Mouse (Mus musculus) embryonic facial prominence, embryonic 12.5 days (tissue): ENCODE measurements around the gene Pi4k2a. TPM values are rescaled to one million over a fixed set of nuclear protein-coding genes. Genes with fewer than 3 reads are reported as not detected.

Source experiments
- ATAC-seq: fragments of 200-750 bp; cut with Nextera tagmentation; 2 replicates; pipeline ENCODE4 v1.8.0; 2017; ENCODE audit not compliant: insufficient number of reproducible peaks, insufficient read depth, low FRiP score, low TSS enrichment
- H3K27ac ChIP-seq: fragments of 300-500 bp; sonication (generic); 2 replicates; pipeline ENCODE4 v1.5.1; 2016; ENCODE audit warnings: mild to moderate bottlenecking
- H3K27me3 ChIP-seq: fragments of 300-500 bp; sonication (generic); 2 replicates; pipeline ENCODE4 v1.6.1; 2016; ENCODE audit warnings: mild to moderate bottlenecking, moderate library complexity
- H3K36me3 ChIP-seq: fragments of 300-500 bp; sonication (generic); 2 replicates; pipeline ENCODE4 v1.6.1; 2016; ENCODE audit warnings: mild to moderate bottlenecking
- H3K4me1 ChIP-seq: fragments of 300-500 bp; sonication (generic); 2 replicates; pipeline ENCODE4 v1.6.1; 2016
- H3K4me2 ChIP-seq: fragments of 300-500 bp; sonication (generic); replicated peaks from 2 replicates; pipeline ENCODE4 v1.6.1; 2016; ENCODE audit warnings: mild to moderate bottlenecking, moderate library complexity
- H3K4me3 ChIP-seq: fragments of 300-500 bp; sonication (generic); 2 replicates; pipeline ENCODE4 v1.5.1; 2016; ENCODE audit warnings: mild to moderate bottlenecking
- H3K9ac ChIP-seq: fragments of 300-500 bp; sonication (generic); 2 replicates; pipeline ENCODE4 v1.6.1; 2016; ENCODE audit warnings: mild to moderate bottlenecking, moderate library complexity
- H3K9me3 ChIP-seq: fragments of 300-500 bp; sonication (generic); 2 replicates; pipeline ENCODE4 v1.6.1; 2016; ENCODE audit warnings: mild to moderate bottlenecking, moderate library complexity
- WGBS: fragments of 180-500 bp; shearing (Covaris S2); methylation state at CpG from one replicate; pipeline ENCODE4 v1.1.7; 2016; 5-methylcytosine and 5-hydroxymethylcytosine counted together
- polyA plus RNA-seq: library from polyadenylated mRNA; unstranded; fragments of >200 nt; fragmentation: Nextera tagmentation; extraction: Ambion mirVana; gene quantifications from 2 replicates; pipeline ENCODE4 v1.2.1, GENCODE M21; 2016

The Pi4k2a gene
- polyA plus RNA-seq, 1 experiment from 2014 or later, result 39.6 TPM

- Histone ChIP-seq H3K9ac (no peak overlapping the region), H3K4me2 (no peak overlapping the region), H3K27me3 (no peaks in the 10 kb centered on the region), H3K4me3 (no peak overlapping the region), H3K4me1 (no peaks in the 10 kb centered on the region), H3K36me3 (no peaks in the 10 kb centered on the region), H3K9me3 (no peaks in the 10 kb centered on the region), H3K27ac (no peak overlapping the region)
- ATAC-seq, result no peak
- WGBS, result 65% methylated on average over 5 of the region's 5 CpGs
Measured at GRCm38 (mm10) chr19:42139724-42140517, 49.7 kb downstream of the Pi4k2a start.

GRCm38 (mm10) chr19:42141998-42142397 lies 51.7 kb downstream of the Pi4k2a start:
- H3K9ac ChIP-seq, result no peak overlapping the region
- H3K4me3 ChIP-seq, result no peak overlapping the region
- no peak overlapping the region for H3K27ac ChIP-seq
- H3K4me1 ChIP-seq, result no peaks in the 10 kb centered on the region; the same call in 1 of the 2 replicates
- no peaks in the 10 kb centered on the region for H3K27me3 ChIP-seq
- no peak overlapping the region for H3K4me2 ChIP-seq
- H3K9me3 ChIP-seq, result no peaks in the 10 kb centered on the region
- H3K36me3 ChIP-seq, result no peaks in the 10 kb centered on the region
- no peak for ATAC-seq
- WGBS, result 75% methylated on average over 3 of the region's 3 CpGs

GRCm38 (mm10) chr19:42142757-42143156 lies 52.5 kb downstream of the Pi4k2a start:
- no peak for ATAC-seq
- Histone ChIP-seq H3K27ac (no peak overlapping the region), H3K4me1 (no peaks in the 10 kb centered on the region; the same call in 1 of the 2 replicates), H3K4me3 (no peak overlapping the region), H3K27me3 (no peaks in the 10 kb centered on the region), H3K4me2 (no peak overlapping the region), H3K9ac (no peak overlapping the region), H3K9me3 (no peaks in the 10 kb centered on the region), H3K36me3 (no peaks in the 10 kb centered on the region)
- WGBS, result 67% methylated on average over 2 of the region's 2 CpGs

- no peak overlapping the region for H3K4me2 ChIP-seq
- no peaks in the 10 kb centered on the region for H3K9me3 ChIP-seq
- peaks cover 9% of the 10 kb centered on the region for H3K4me1 ChIP-seq
- no peak overlapping the region for H3K9ac ChIP-seq
- H3K27ac ChIP-seq, result no peak overlapping the region
- no peak for ATAC-seq
- WGBS, result 56% methylated on average over 6 of the region's 6 CpGs
- no peaks in the 10 kb centered on the region for H3K36me3 ChIP-seq
- H3K27me3 ChIP-seq, result no peaks in the 10 kb centered on the region
- no peak overlapping the region for H3K4me3 ChIP-seq
Measured at GRCm38 (mm10) chr19:42144067-42144466, 53.8 kb downstream of the Pi4k2a start.

- WGBS, result 27% methylated on average over 8 of the region's 8 CpGs
- no peak overlapping the region for H3K27ac ChIP-seq
Measured at GRCm38 (mm10) chr19:42144541-42145167, 54.4 kb downstream of the Pi4k2a start.

GRCm38 (mm10) chr19:42145210-42145609 lies 54.9 kb downstream of the Pi4k2a start:
- WGBS, result 75% methylated on average over 4 of the region's 4 CpGs
- Histone ChIP-seq H3K27me3 (no peaks in the 10 kb centered on the region), H3K4me3 (no peak overlapping the region), H3K9ac (no peak overlapping the region), H3K27ac (no peak overlapping the region), H3K4me2 (no peak overlapping the region), H3K4me1 (peaks cover 17% of the 10 kb centered on the region), H3K9me3 (no peaks in the 10 kb centered on the region), H3K36me3 (no peaks in the 10 kb centered on the region)
- no peak for ATAC-seq

More at GRCm38 (mm10) chr19:42144541-42145167, 54.4 kb downstream of the Pi4k2a start:
- H3K36me3 ChIP-seq, result no peaks in the 10 kb centered on the region
- no peak for ATAC-seq
- H3K27me3 ChIP-seq, result no peaks in the 10 kb centered on the region
- no peak overlapping the region for H3K4me2 ChIP-seq
- peaks cover 15% of the 10 kb centered on the region for H3K4me1 ChIP-seq
- H3K9ac ChIP-seq, result no peak overlapping the region
- no peak overlapping the region for H3K4me3 ChIP-seq
- H3K9me3 ChIP-seq, result no peaks in the 10 kb centered on the region

- Histone ChIP-seq H3K4me3 (no peak overlapping the region), H3K9ac (no peak overlapping the region), H3K4me2 (no peak overlapping the region), H3K27me3 (no peaks in the 10 kb centered on the region), H3K9me3 (no peaks in the 10 kb centered on the region), H3K36me3 (0 out of 2 replicates have a peak, but pooled peaks cover 4% of the 10 kb centered on the region), H3K4me1 (peaks cover 22% of the 10 kb centered on the region), H3K27ac (no peak overlapping the region)
- 91% methylated on average over 2 of the region's 2 CpGs for WGBS
- no peak for ATAC-seq
Measured at GRCm38 (mm10) chr19:42145731-42146130, 55.5 kb downstream of the Pi4k2a start.

- Histone ChIP-seq H3K4me2 (peak overlapping the region; percentile 81; the same call in 1 of the 2 replicates), H3K27me3 (no peaks in the 10 kb centered on the region), H3K9ac (peak overlapping the region; percentile 82; the same call in 1 of the 2 replicates), H3K4me3 (no peak overlapping the region), H3K27ac (peak overlapping the region; percentile 89), H3K4me1 (peaks cover 24% of the 10 kb centered on the region), H3K9me3 (no peaks in the 10 kb centered on the region), H3K36me3 (0 out of 2 replicates have a peak, but pooled peaks cover 11% of the 10 kb centered on the region)
- no peak for ATAC-seq
- WGBS, result 88% methylated on average over 9 of the region's 9 CpGs
Measured at GRCm38 (mm10) chr19:42146276-42147010, 56.2 kb downstream of the Pi4k2a start.

- H3K27ac ChIP-seq, result peak within 1 kb of the TSS; percentile 89
- peak within 1 kb of the TSS; percentile 81 for H3K4me2 ChIP-seq
- H3K4me3 ChIP-seq, result peak within 1 kb of the TSS; percentile 77
- H3K9me3 ChIP-seq, result no peaks in the 10 kb centered on the region
- no peaks in the 10 kb centered on the region for H3K27me3 ChIP-seq
- under 1% methylated on average over 28 of the region's 57 CpGs for WGBS
- peaks cover 32% of the 10 kb centered on the region for H3K4me1 ChIP-seq
- peak within 1 kb of the TSS; percentile 82 for H3K9ac ChIP-seq
- peak; percentile 70 for ATAC-seq
- H3K36me3 ChIP-seq, result 0 out of 2 replicates have a peak, but pooled peaks cover 11% of the 10 kb centered on the region
Measured at GRCm38 (mm10) chr19:42147170-42147768, 57.0 kb downstream of the Pi4k2a start, which contains the start of gene Marveld1. Gene Marveld1 (plus strand): TSS chr19:42147400.

- Histone ChIP-seq H3K4me1 (peaks cover 32% of the 10 kb centered on the region), H3K4me3 (peak overlapping the region; percentile 77), H3K9ac (peak overlapping the region; percentile 82), H3K4me2 (peak overlapping the region; percentile 81), H3K27me3 (no peaks in the 10 kb centered on the region), H3K27ac (peak overlapping the region; percentile 89), H3K36me3 (0 out of 2 replicates have a peak, but pooled peaks cover 11% of the 10 kb centered on the region), H3K9me3 (no peaks in the 10 kb centered on the region)
- under 1% methylated on average over 63 of the region's 63 CpGs for WGBS
- peak; percentile 3; the same call in 1 of the 2 replicates for ATAC-seq
Measured at GRCm38 (mm10) chr19:42147769-42148568, 57.7 kb downstream of the Pi4k2a start.
